ENCODE assay signal across 8 mouse cellular contexts in the genomic region with DNA sequence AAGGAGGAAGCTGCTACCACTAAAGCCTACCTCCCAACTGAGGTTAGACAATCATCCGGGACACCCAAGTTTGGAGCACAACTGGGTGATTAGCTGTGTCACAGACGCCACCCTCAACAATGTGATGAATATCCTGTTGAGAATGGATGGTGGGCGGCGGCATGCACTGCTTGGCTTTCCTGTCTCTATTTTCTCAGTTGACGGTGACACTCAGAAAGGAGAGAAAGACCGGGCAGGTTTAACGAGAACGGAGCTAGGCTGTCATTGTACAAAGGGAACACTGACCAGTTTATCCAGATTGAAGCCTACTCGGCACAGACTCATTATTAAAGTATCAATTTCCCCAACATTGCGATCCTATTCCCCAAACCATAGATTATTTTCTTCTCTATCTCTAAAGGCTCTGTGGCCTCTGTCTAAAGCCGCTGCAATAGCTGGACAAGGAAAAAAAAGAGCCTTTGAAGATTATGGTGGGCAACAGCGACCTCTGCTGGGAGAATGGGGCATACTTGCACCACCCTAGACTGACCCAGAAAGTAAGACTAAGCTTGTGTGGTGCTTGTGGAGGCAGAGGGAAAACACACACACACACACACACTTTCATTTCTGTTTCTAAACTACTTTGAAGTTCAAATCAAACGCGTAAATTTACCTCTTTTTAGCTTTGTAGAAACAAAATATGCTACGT. TPM values are rescaled to one million over a fixed set of nuclear protein-coding genes. Genes with fewer than 3 reads are reported as not detected.
DNase-seq lines count a peak whose midpoint lies in the region; ATAC-seq and TF ChIP-seq lines count a peak whose summit lies in the region.

No protein-coding gene starts in this region.

- no peaks in the 10 kb centered on the region for H3K4me1 ChIP-seq in hindbrain, embryonic 15.5 days (replicated peaks)

- peak overlapping the region; percentile 63 for H3K4me3 ChIP-seq in gastrocnemius, adult 2 months
- H3K4me3 ChIP-seq in hindbrain, embryonic 15.5 days: no peak overlapping the region

- intact Hi-C loops in gastrocnemius, adult 2 months (cut with DNase I): loop anchor here (5.0 to 10.0 kb wide), 3 partner anchors 65 to 405 kb away; partner anchors contain the start of gene Six4

- H3K4me2 ChIP-seq in hindbrain, embryonic 15.5 days: peak overlapping the region; percentile 37

- H3K9me3 ChIP-seq in hindbrain, embryonic 15.5 days: no peaks in the 10 kb centered on the region

- 0 out of 2 replicates have a peak, but pooled peaks cover 2% of the 10 kb centered on the region for H3K27me3 ChIP-seq in hindbrain, embryonic 15.5 days

- no peaks in the 10 kb centered on the region for H3K36me3 ChIP-seq in hindbrain, embryonic 15.5 days

- peak; percentile 79 for DNase-seq in ZHBTc4 (ENCODE audit: low read depth, low spot score)
- DNase-seq in cerebellum, postnatal 36 days: peak; percentile 64 to 73
- peak; percentile 86 for DNase-seq in gastrocnemius, adult 2 months
- peak; percentile 53 for DNase-seq in left cerebral cortex, adult 11 months (ENCODE audit: low spot score)
- peak; percentile 86 for DNase-seq in lung, postnatal 36 days
- DNase-seq in retina, postnatal 7 days (ENCODE audit: low read depth, low spot score): peak; percentile 74
- peak; percentile 67 to 80 for DNase-seq in urinary bladder, postnatal 4 days (ENCODE audit: low spot score in 2 of 2)

- H3K9ac ChIP-seq in hindbrain, embryonic 15.5 days: no peak overlapping the region

- peak overlapping the region; percentile 65 for H3K27ac ChIP-seq in gastrocnemius, adult 2 months
- no peak overlapping the region for H3K27ac ChIP-seq in hindbrain, embryonic 15.5 days (replicated peaks)

- TF ChIP-seq CTCF in gastrocnemius, adult 2 months (IDR thresholded peaks at IDR 0.05): peak; percentile 91

- ATAC-seq in hindbrain, embryonic 15.5 days (ENCODE audit: low FRiP score, low read depth): peak; percentile 76

- 43% methylated on average over 15 of the region's 15 CpGs for WGBS in hindbrain, embryonic 15.5 days

RNA-seq across cellular contexts. Expression of gene Tmem30b, which starts 29.0 kb away (rescaled TPM):
- under 1 TPM; 0.26 to 0.50 TPM for total RNA-seq in gastrocnemius, adult 2 months (2021)
- 0.24 and 0.38 TPM in 2 replicates for polyA plus RNA-seq in hindbrain, embryonic 15.5 days (2015; fragmentation: Nextera tagmentation; extraction: Ambion mirVana)
